Mouse (Mus musculus) thymus, postnatal 10 days (tissue): ENCODE data around the gene Krtap16-1.

Source experiments
- DNase-seq, 2 experiments: peaks; one replicate each; pipeline ENCODE4 v3.0.0; 2021; ENCODE audit warnings: low spot score in 2 of 2

Gene Krtap16-1

GRCm38 (mm10) chr11:99964213-99964612 is 22.2 kb downstream of the Krtap16-1 start:
- DNase-seq = no peak

- DNase-seq = no peak
Measured at GRCm38 (mm10) chr11:99948175-99948574, 38.2 kb downstream of the Krtap16-1 start, which contains the start of gene Krtap9-5. Gene Krtap9-5 (plus strand): TSS chr11:99948475.

DNA sequence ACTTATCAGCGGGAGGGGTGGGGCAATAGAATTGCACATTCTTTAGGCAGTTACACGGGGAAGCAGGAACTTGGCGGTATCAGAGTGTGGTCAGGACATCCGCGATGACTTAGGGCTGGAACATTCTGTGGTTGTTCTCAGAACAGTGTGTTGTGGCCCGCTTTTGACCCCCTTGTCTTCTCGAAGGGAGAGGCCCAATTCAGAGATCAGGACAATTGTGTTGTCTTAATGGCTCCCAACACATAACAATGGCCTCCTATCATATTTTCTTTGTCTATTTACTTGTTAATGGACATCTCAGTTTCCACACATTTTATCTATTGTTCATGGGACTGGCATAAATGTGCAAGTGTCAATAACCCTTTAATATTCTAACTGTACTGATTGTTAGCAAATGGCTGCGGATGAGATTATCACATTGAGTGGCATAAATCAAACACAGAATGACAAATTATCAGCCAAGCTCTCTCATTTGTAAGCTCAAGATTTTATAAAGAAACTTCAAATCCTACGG is 48.6 kb downstream of the Krtap16-1 start:
- DNase-seq = no peak

- DNase-seq = no peak
Measured at GRCm38 (mm10) chr11:99935991-99936390, 50.4 kb downstream of the Krtap16-1 start, which contains the start of gene Krtap31-2. Gene Krtap31-2 (plus strand): TSS chr11:99936291.
